Mouse (Mus musculus): ENCODE measurements around the gene Farsb. TPM values are rescaled to one million over a fixed set of nuclear protein-coding genes. Genes with fewer than 3 reads are reported as not detected.
"Not testable (repeated sequence)": the region's sequence is repeated elsewhere in the genome, so short reads cannot be mapped to it uniquely, and the experiment has no call there.

Gene Farsb
- polyA plus RNA-seq, 1 experiment from 2014 or later, result 123 TPM

- Histone ChIP-seq H3K27ac (replicated peaks) (no peak overlapping the region), H3K4me1 (no peaks in the 10 kb centered on the region), H3K27me3 (no peaks in the 10 kb centered on the region), H3K4me2 (replicated peaks) (no peak overlapping the region), H3K9ac (replicated peaks) (no peak overlapping the region), H3K9me3 (no peaks in the 10 kb centered on the region), H3K36me3 (no peaks in the 10 kb centered on the region), H3K4me3 (no peak overlapping the region)
- WGBS, result 91% methylated on average over 7 of the region's 7 CpGs
- ATAC-seq (ENCODE audit: low FRiP score, low read depth), result no peak
Measured at GRCm38 (mm10) chr1:78518907-78519306, 30.2 kb upstream of the Farsb start.

DNA sequence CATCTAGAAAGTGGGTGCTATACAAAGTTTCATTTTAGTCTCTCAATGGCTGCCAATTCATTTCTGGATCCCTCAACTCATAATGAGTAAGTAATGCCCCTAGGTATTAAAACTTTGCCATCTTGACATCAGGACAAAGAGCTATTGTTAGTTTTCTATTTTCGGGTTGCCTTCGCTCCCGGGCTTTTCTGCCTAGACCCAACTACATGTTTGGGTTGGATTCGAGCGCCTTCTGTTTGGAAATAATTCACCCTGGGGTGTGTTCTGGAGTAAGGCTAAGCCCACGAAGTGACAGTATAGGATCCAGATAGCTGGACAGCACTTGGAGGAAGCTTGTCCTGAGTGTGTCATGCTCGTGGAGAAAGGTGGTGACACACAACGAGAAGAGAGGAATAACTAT, 24.1 kb upstream of the Farsb start:
- no peaks in the 10 kb centered on the region for H3K9me3 ChIP-seq
- no peak for ATAC-seq (ENCODE audit: low FRiP score, low read depth)
- H3K9ac ChIP-seq (replicated peaks), result no peak overlapping the region
- WGBS, result 82% methylated on average over 8 of the region's 8 CpGs
- no peak overlapping the region for H3K4me3 ChIP-seq
- 0 out of 2 replicates have a peak, but pooled peaks cover 4% of the 10 kb centered on the region for H3K4me1 ChIP-seq
- no peaks in the 10 kb centered on the region for H3K36me3 ChIP-seq
- H3K4me2 ChIP-seq (replicated peaks), result no peak overlapping the region
- peaks cover 4% of the 10 kb centered on the region; the same call in 1 of the 2 replicates for H3K27me3 ChIP-seq
- no peak overlapping the region for H3K27ac ChIP-seq (replicated peaks)

- 3% methylated on average over 25 of the region's 25 CpGs for WGBS
- Histone ChIP-seq H3K4me2 (replicated peaks) (peak within 1 kb of the TSS; percentile 56), H3K27me3 (peaks cover 4% of the 10 kb centered on the region; the same call in 1 of the 2 replicates), H3K9me3 (no peaks in the 10 kb centered on the region), H3K4me1 (0 out of 2 replicates have a peak, but pooled peaks cover 4% of the 10 kb centered on the region), H3K4me3 (peak within 1 kb of the TSS; percentile 37), H3K27ac (replicated peaks) (no peak within 1 kb of the TSS), H3K9ac (replicated peaks) (peak within 1 kb of the TSS; percentile 31; the same call in 1 of the 2 replicates), H3K36me3 (no peaks in the 10 kb centered on the region)
- ATAC-seq (ENCODE audit: low FRiP score, low read depth), result peak; percentile 58; the same call in 1 of the 2 replicates
Measured at GRCm38 (mm10) chr1:78511621-78512160, 23.0 kb upstream of the Farsb start, which contains the start of gene BC035947. TSS of gene BC035947 (minus strand) at chr1:78512158.

DNA sequence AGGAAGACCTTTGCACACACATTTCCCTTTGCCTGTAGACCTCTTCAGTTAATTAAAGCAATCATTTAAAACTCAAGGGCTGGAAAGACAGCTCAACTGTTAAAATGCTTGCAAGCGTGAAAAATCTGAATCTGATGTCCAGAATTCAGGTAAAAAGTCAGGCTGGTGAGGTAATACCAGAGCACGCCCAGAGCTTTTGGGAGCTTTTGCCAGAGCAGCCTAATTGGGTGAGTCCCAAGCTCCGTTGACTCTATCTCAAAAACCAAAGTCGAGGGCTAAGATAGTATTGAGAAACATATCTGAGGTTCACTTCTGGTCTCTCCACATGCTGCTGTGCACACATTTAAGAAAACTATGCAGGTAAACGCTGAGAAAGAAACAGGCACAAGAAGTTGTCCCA, 22.2 kb upstream of the Farsb start, which contains the start of gene Mogat1:
Gene Mogat1 (plus strand): TSS at position 130 of the 400 bp plus-strand sequence.
- Histone ChIP-seq H3K4me1 (0 out of 2 replicates have a peak, but pooled peaks cover 4% of the 10 kb centered on the region), H3K9ac (replicated peaks) (peak within 1 kb of the TSS; percentile 31; the same call in 1 of the 2 replicates), H3K4me2 (replicated peaks) (peak within 1 kb of the TSS; percentile 56), H3K36me3 (no peaks in the 10 kb centered on the region), H3K4me3 (peak within 1 kb of the TSS; percentile 37), H3K27me3 (peaks cover 4% of the 10 kb centered on the region; the same call in 1 of the 2 replicates), H3K9me3 (no peaks in the 10 kb centered on the region), H3K27ac (replicated peaks) (no peak within 1 kb of the TSS)
- WGBS, result 71% methylated on average over 5 of the region's 5 CpGs
- ATAC-seq (ENCODE audit: low FRiP score, low read depth), result no peak

DNA sequence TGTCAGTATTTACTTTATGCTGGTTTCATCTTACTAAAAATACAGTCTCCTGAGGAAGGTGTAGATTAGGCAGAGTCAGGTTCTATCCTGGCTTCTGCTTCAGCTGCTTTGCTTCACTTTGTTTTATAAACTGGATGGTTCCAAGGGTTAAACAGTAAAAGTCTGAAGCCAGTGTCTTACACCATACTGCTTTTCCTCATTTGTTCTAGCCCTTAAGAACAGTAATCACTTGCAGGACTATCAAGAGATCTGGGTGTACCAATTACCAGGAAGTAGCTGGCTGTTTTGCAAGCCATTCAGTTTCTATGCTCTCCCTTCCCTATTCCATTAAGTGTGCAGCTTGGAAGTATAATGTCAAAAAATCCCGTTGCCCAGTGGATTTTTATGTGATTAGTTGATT, 18.4 kb upstream of the Farsb start:
- 0 out of 2 replicates have a peak, but pooled peaks cover 4% of the 10 kb centered on the region for H3K4me1 ChIP-seq
- peaks cover 4% of the 10 kb centered on the region; the same call in 1 of the 2 replicates for H3K27me3 ChIP-seq
- no peak overlapping the region for H3K4me3 ChIP-seq
- no peak for ATAC-seq (ENCODE audit: low FRiP score, low read depth)
- H3K9ac ChIP-seq (replicated peaks), result no peak overlapping the region
- H3K9me3 ChIP-seq, result no peaks in the 10 kb centered on the region
- no peak overlapping the region for H3K27ac ChIP-seq (replicated peaks)
- 50% methylated on average over 1 of the region's 1 CpGs for WGBS
- H3K36me3 ChIP-seq, result no peaks in the 10 kb centered on the region
- H3K4me2 ChIP-seq (replicated peaks), result no peak overlapping the region

- H3K4me2 ChIP-seq (replicated peaks), result no peak overlapping the region
- ATAC-seq (ENCODE audit: low FRiP score, low read depth), result no peak
- H3K27me3 ChIP-seq, result no peaks in the 10 kb centered on the region
- H3K9me3 ChIP-seq, result no peaks in the 10 kb centered on the region
- 95% methylated on average over 6 of the region's 6 CpGs for WGBS
- no peaks in the 10 kb centered on the region for H3K36me3 ChIP-seq
- H3K27ac ChIP-seq (replicated peaks), result no peak overlapping the region
- H3K9ac ChIP-seq (replicated peaks), result no peak overlapping the region
- no peak overlapping the region for H3K4me3 ChIP-seq
- no peaks in the 10 kb centered on the region for H3K4me1 ChIP-seq
Measured at GRCm38 (mm10) chr1:78502527-78502926, 13.8 kb upstream of the Farsb start.

DNA sequence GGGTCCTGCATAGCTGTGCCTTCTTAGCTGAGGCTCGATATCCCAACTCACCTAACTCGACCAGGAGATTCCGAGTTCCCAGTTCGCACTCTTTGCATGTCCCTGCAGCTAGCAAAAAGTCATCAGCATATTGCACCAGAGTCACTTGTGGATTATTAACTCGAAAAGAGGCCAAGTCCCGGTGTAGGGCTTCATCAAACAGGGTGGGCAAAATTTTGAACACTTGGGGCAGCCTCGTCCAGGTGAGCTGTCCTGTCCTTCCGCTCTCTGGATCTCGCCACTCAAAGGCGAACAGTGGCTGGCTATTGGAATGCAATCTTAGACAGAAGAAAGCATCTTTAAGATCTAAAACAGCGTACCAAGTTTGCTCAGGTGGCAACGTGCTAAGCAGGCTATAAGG, 13.2 kb upstream of the Farsb start:
- not testable (repeated sequence) for H3K36me3 ChIP-seq; H3K4me2 ChIP-seq (replicated peaks); H3K9me3 ChIP-seq; H3K4me3 ChIP-seq; H3K9ac ChIP-seq (replicated peaks); ATAC-seq (ENCODE audit: low FRiP score, low read depth); H3K4me1 ChIP-seq; H3K27ac ChIP-seq (replicated peaks); H3K27me3 ChIP-seq
- WGBS, result 92% methylated on average over 12 of the region's 12 CpGs

DNA sequence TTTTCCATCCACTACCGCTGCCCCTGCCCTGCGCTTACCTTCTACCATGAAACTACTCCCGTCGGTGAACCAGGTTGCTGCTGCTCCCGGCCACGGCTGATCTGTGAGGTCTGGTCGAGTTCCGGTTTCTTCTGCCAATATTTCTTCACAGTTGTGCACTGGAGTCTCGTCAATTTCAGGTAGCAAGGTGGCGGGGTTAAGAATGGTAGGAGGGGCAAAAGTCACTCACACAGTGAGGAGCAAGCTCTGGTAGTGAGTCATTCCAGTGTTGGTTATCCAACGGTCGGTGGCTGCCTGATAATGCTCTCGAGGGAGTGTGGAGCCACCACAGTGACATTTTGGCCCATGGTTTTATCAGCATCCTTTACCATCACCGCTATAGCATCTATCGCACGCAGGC, 12.3 kb upstream of the Farsb start:
- Histone ChIP-seq H3K9ac (replicated peaks) (no peak overlapping the region), H3K27me3 (no peaks in the 10 kb centered on the region), H3K4me3 (no peak overlapping the region), H3K4me1 (no peaks in the 10 kb centered on the region), H3K4me2 (replicated peaks) (no peak overlapping the region), H3K9me3 (no peaks in the 10 kb centered on the region), H3K27ac (replicated peaks) (no peak overlapping the region), H3K36me3 (no peaks in the 10 kb centered on the region)
- WGBS, result 92% methylated on average over 16 of the region's 16 CpGs
- no peak for ATAC-seq (ENCODE audit: low FRiP score, low read depth)

DNA sequence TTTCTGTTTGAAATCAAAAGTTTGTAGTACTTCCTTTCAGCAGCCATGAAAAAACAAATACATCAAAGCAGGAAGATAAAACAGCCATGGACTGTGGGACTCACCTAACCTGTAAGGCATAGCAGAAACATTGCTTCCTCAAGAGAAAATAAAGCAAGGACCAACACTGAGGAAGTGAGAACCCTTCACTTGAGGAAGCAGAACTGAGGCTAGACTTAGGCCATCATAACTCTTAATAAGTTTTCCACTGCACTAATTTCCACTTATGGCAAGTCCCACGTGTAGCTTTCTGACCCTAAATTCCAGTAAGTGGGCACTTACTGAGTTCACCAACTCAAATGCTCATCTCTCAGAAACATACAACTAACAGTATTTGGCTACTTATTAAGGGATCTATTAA, 1.4 kb upstream of the Farsb start:
- no peak overlapping the region for H3K4me3 ChIP-seq
- H3K4me2 ChIP-seq (replicated peaks), result no peak overlapping the region
- H3K4me1 ChIP-seq, result peaks cover 23% of the 10 kb centered on the region

GRCm38 (mm10) chr1:78488427-78488751, 308 bp downstream of the Farsb start:
- ATAC-seq (ENCODE audit: low FRiP score, low read depth), result peak; percentile 56; the same call in 1 of the 2 replicates

More for the DNA sequence above, 1.4 kb upstream of the Farsb start:
- Histone ChIP-seq H3K9me3 (no peaks in the 10 kb centered on the region), H3K27ac (replicated peaks) (no peak overlapping the region), H3K36me3 (no peaks in the 10 kb centered on the region), H3K9ac (replicated peaks) (0 out of 2 replicates have a peak overlapping the region, but pooled peaks have one; percentile 68), H3K27me3 (0 out of 2 replicates have a peak, but pooled peaks cover 5% of the 10 kb centered on the region)
- ATAC-seq (ENCODE audit: low FRiP score, low read depth), result no peak
- WGBS, result 69% methylated on average over 1 of the region's 1 CpGs

DNA sequence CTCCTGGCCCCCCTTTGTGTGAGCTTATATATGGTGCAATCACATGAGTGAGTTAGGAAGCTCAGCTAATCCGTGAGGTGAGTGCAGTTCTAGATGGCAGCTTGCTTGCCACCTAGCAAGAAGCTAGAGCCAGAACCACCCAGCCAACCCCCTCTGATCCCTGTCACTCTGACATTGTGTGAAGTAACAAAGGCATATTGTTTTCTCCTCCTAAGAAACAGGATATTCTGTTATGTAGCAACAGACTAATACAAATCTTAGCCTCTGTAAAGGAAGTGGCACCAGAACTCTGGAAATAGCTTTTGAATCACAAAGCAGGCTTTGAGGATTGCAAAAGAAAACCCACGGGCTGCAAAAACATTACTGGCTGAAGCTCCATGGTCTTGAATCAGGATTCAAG, 4.3 kb downstream of the Farsb start:
- WGBS, result 48% methylated on average over 2 of the region's 2 CpGs
- ATAC-seq (ENCODE audit: low FRiP score, low read depth), result no peak

More at GRCm38 (mm10) chr1:78488427-78488751, 308 bp downstream of the Farsb start:
- no peaks in the 10 kb centered on the region for H3K9me3 ChIP-seq
- H3K27me3 ChIP-seq, result 0 out of 2 replicates have a peak, but pooled peaks cover 5% of the 10 kb centered on the region
- peaks cover 26% of the 10 kb centered on the region for H3K4me1 ChIP-seq
- H3K4me2 ChIP-seq (replicated peaks), result peak overlapping the region; percentile 86
- peak overlapping the region; percentile 81 for H3K4me3 ChIP-seq
- WGBS, result under 1% methylated on average over 28 of the region's 28 CpGs
- peak overlapping the region; percentile 68 for H3K9ac ChIP-seq (replicated peaks)
- peak overlapping the region; percentile 49; the same call in 1 of the 2 replicates for H3K27ac ChIP-seq (replicated peaks)
- H3K36me3 ChIP-seq, result 0 out of 2 replicates have a peak, but pooled peaks cover 5% of the 10 kb centered on the region

GRCm38 (mm10) chr1:78483430-78483829, 5.3 kb downstream of the Farsb start:
- no peaks in the 10 kb centered on the region for H3K9me3 ChIP-seq
- no peak overlapping the region for H3K4me3 ChIP-seq
- peaks cover 17% of the 10 kb centered on the region; the same call in 1 of the 2 replicates for H3K36me3 ChIP-seq
- ATAC-seq (ENCODE audit: low FRiP score, low read depth), result no peak
- WGBS, result 99% methylated on average over 3 of the region's 3 CpGs
- no peak overlapping the region for H3K27ac ChIP-seq (replicated peaks)
- H3K4me2 ChIP-seq (replicated peaks), result no peak overlapping the region
- H3K9ac ChIP-seq (replicated peaks), result no peak overlapping the region
- no peaks in the 10 kb centered on the region for H3K27me3 ChIP-seq
- peaks cover 21% of the 10 kb centered on the region for H3K4me1 ChIP-seq

More for the DNA sequence above, 4.3 kb downstream of the Farsb start:
- peaks cover 12% of the 10 kb centered on the region; the same call in 1 of the 2 replicates for H3K36me3 ChIP-seq
- no peaks in the 10 kb centered on the region for H3K27me3 ChIP-seq
- H3K4me3 ChIP-seq, result no peak overlapping the region
- no peaks in the 10 kb centered on the region for H3K9me3 ChIP-seq
- no peak overlapping the region for H3K27ac ChIP-seq (replicated peaks)
- H3K4me2 ChIP-seq (replicated peaks), result no peak overlapping the region
- H3K4me1 ChIP-seq, result peaks cover 22% of the 10 kb centered on the region
- H3K9ac ChIP-seq (replicated peaks), result no peak overlapping the region

Data from midbrain, embryonic 12.5 days (tissue).